Comparison of ENCODE assay signal across 8 mouse cellular contexts in genomic region chr9:110741711-110742294, GRCm38 (mm10). TPM values are rescaled to one million over a fixed set of nuclear protein-coding genes. Genes with fewer than 3 reads are reported as not detected.
DNase-seq lines count a peak whose midpoint lies in the region; ATAC-seq and TF ChIP-seq lines count a peak whose summit lies in the region.

Gene Myl3 (plus strand): TSS chr9:110741861.

- H3K27ac ChIP-seq in bone marrow macrophage, adult 2 months (ENCODE audit: insufficient read depth, low read depth, low read length) = no peak within 1 kb of the TSS
- H3K27ac ChIP-seq in heart, embryonic 11.5 days (ENCODE audit: low read depth, low read length) = peak within 1 kb of the TSS; percentile 87
- peak within 1 kb of the TSS; percentile 95 for H3K27ac ChIP-seq in limb, embryonic 15.5 days

- WGBS in heart, embryonic 11.5 days (ENCODE audit: insufficient replicate concordance) = 2% methylated on average over 17 of the region's 17 CpGs
- 2% methylated on average over 17 of the region's 17 CpGs for WGBS in limb, embryonic 15.5 days

- peak within 1 kb of the TSS; percentile 80 for H3K4me2 ChIP-seq in heart, embryonic 11.5 days
- peak within 1 kb of the TSS; percentile 74 for H3K4me2 ChIP-seq in limb, embryonic 15.5 days

- no peaks in the 10 kb centered on the region for H3K36me3 ChIP-seq in E14TG2a.4 (ENCODE audit: insufficient read depth, low read length)
- H3K36me3 ChIP-seq in heart, embryonic 11.5 days (ENCODE audit: control insufficient read depth, insufficient read depth, low read length) = no peaks in the 10 kb centered on the region
- H3K36me3 ChIP-seq in limb, embryonic 15.5 days = no peaks in the 10 kb centered on the region; the same call in 1 of the 2 replicates

- peaks cover 82% of the 10 kb centered on the region for H3K27me3 ChIP-seq in E14TG2a.4 (ENCODE audit: insufficient read depth, low read length)
- H3K27me3 ChIP-seq in heart, embryonic 11.5 days (ENCODE audit: control insufficient read depth, insufficient read depth, low read length) = peaks cover 5% of the 10 kb centered on the region; the same call in 1 of the 2 replicates
- H3K27me3 ChIP-seq in limb, embryonic 15.5 days = peaks cover 26% of the 10 kb centered on the region

- no peak for DNase-seq in frontal cortex, postnatal 10 days (ENCODE audit: low spot score in 2 of 2)
- DNase-seq in thymus, postnatal 14 days = no peak
- DNase-seq in yolk sac, embryonic 10.5 days (ENCODE audit: low spot score) = no peak
- DNase-seq in cerebellum, postnatal 25 days = no peak

- no peak for ATAC-seq in heart, embryonic 11.5 days (replicated peaks; ENCODE audit: insufficient number of reproducible peaks, low FRiP score, low TSS enrichment)
- no peak for ATAC-seq in limb, embryonic 15.5 days (ENCODE audit: insufficient number of reproducible peaks, low FRiP score, low TSS enrichment, low read depth)

- no peak for TF ChIP-seq POLR2A in bone marrow macrophage, adult 2 months (IDR thresholded peaks at IDR 0.05; ENCODE audit: borderline replicate concordance, low read depth, low read length)

- peaks cover 11% of the 10 kb centered on the region for H3K9me3 ChIP-seq in E14TG2a.4 (ENCODE audit: low read length)
- H3K9me3 ChIP-seq in heart, embryonic 11.5 days (replicated peaks; ENCODE audit: control insufficient read depth, low read length) = no peaks in the 10 kb centered on the region
- no peaks in the 10 kb centered on the region for H3K9me3 ChIP-seq in limb, embryonic 15.5 days

- no peak for TF ChIP-seq CTCF in E14TG2a.4 (conservative IDR thresholded peaks at IDR 0.05; ENCODE audit: low read length)
- no peak for TF ChIP-seq CTCF in bone marrow macrophage, adult 2 months (IDR thresholded peaks at IDR 0.05; ENCODE audit: low read depth, low read length)

- peak within 1 kb of the TSS; percentile 88 for H3K9ac ChIP-seq in heart, embryonic 11.5 days (ENCODE audit: low read depth, low read length)
- H3K9ac ChIP-seq in limb, embryonic 15.5 days = peak within 1 kb of the TSS; percentile 85

- H3K4me1 ChIP-seq in E14TG2a.4 (replicated peaks; ENCODE audit: low read depth, low read length) = peaks cover 42% of the 10 kb centered on the region
- no peaks in the 10 kb centered on the region for H3K4me1 ChIP-seq in bone marrow macrophage, adult 2 months (ENCODE audit: control insufficient read depth, insufficient read depth, low read length)
- peaks cover 31% of the 10 kb centered on the region for H3K4me1 ChIP-seq in heart, embryonic 11.5 days (ENCODE audit: control insufficient read depth, insufficient read depth, low read length)
- H3K4me1 ChIP-seq in limb, embryonic 15.5 days = peaks cover 64% of the 10 kb centered on the region

- H3K4me3 ChIP-seq in E14TG2a.4 (replicated peaks; ENCODE audit: low read length) = peak within 1 kb of the TSS; percentile 78
- peak within 1 kb of the TSS; percentile 53 for H3K4me3 ChIP-seq in bone marrow macrophage, adult 2 months (ENCODE audit: insufficient read depth, low read length)
- peak within 1 kb of the TSS; percentile 70 for H3K4me3 ChIP-seq in heart, embryonic 11.5 days (ENCODE audit: low read depth, low read length)
- peak within 1 kb of the TSS; percentile 81 for H3K4me3 ChIP-seq in limb, embryonic 15.5 days

RNA-seq across cellular contexts. Expression of gene Myl3, which starts in this region (rescaled TPM):
- not detected in 2 replicates for polyA plus RNA-seq in bone marrow macrophage, adult 2 months (2012; ENCODE audit: insufficient read depth, insufficient read length, missing spikeins)
- 3,236 and 3,494 TPM in 2 replicates for polyA plus RNA-seq in heart, embryonic 11.5 days (2014; fragmentation: Nextera tagmentation; extraction: Ambion mirVana)
- 16.3 and 125 TPM in 2 replicates for polyA plus RNA-seq in limb, embryonic 15.5 days (2015; fragmentation: Nextera tagmentation; extraction: Ambion mirVana)

Comparison
In these comparisons a context has a peak if more than half of its experiments do, and no peak if none do; other contexts are left out.
1. RNA of gene Myl3 (polyA plus RNA-seq): 3,236 to 3,494 TPM in heart, embryonic 11.5 days; 16.3 to 125 TPM in limb, embryonic 15.5 days and not detected in bone marrow macrophage, adult 2 months; every median in the first group is over 10 times any median in the second.
2. Peak in every context shown above with its lines, with median percentiles within 50 percentile points of each other: H3K4me3 ChIP-seq.